Mouse (Mus musculus) neural tube, embryonic 13.5 days (tissue): ENCODE measurements around the gene Il6ra. TPM values are rescaled to one million over a fixed set of nuclear protein-coding genes. Genes with fewer than 3 reads are reported as not detected.

Experiments used
- ATAC-seq: fragments of 200-750 bp; cut with Nextera tagmentation; 2 replicates; pipeline ENCODE4 v1.8.0; 2017; ENCODE audit warnings: low read depth, mild to moderate bottlenecking, moderate TSS enrichment, moderate library complexity
- H3K27ac ChIP-seq: fragments of 300-500 bp; sonication (generic); replicated peaks from 2 replicates; pipeline ENCODE4 v1.5.1; 2015; ENCODE audit warnings: moderate library complexity, mild to moderate bottlenecking, inconsistent platforms
- H3K27me3 ChIP-seq: fragments of 300-500 bp; sonication (generic); 2 replicates; pipeline ENCODE4 v1.6.1; 2015; ENCODE audit warnings: mild to moderate bottlenecking, inconsistent platforms
- H3K36me3 ChIP-seq: fragments of 300-500 bp; sonication (generic); 2 replicates; pipeline ENCODE4 v1.6.1; 2015; ENCODE audit warnings: mild to moderate bottlenecking, inconsistent platforms
- H3K4me1 ChIP-seq: fragments of 300-500 bp; sonication (generic); replicated peaks from 2 replicates; pipeline ENCODE4 v1.6.1; 2015; ENCODE audit warnings: inconsistent platforms
- H3K4me2 ChIP-seq: fragments of 300-500 bp; sonication (generic); 2 replicates; pipeline ENCODE4 v1.6.1; 2015; ENCODE audit warnings: inconsistent platforms, mild to moderate bottlenecking, moderate library complexity
- H3K4me3 ChIP-seq: fragments of 300-500 bp; sonication (generic); 2 replicates; pipeline ENCODE4 v1.5.1; 2015; ENCODE audit warnings: mild to moderate bottlenecking, inconsistent platforms
- H3K9ac ChIP-seq: fragments of 300-500 bp; sonication (generic); 2 replicates; pipeline ENCODE4 v1.6.1; 2015; ENCODE audit warnings: moderate library complexity, mild to moderate bottlenecking, inconsistent platforms
- H3K9me3 ChIP-seq: fragments of 300-500 bp; sonication (generic); 2 replicates; pipeline ENCODE4 v1.6.1; 2016; ENCODE audit warnings: inconsistent platforms
- WGBS: fragments of 180-500 bp; shearing (Covaris S2); methylation state at CpG from one replicate; pipeline ENCODE4 v1.1.7; 2015; 5-methylcytosine and 5-hydroxymethylcytosine counted together
- polyA plus RNA-seq: library from polyadenylated mRNA; unstranded; fragments of >200 nt; fragmentation: Nextera tagmentation; extraction: Ambion mirVana; gene quantifications from 2 replicates; pipeline ENCODE4 v1.2.1, GENCODE M21; 2015

Gene Il6ra
- polyA plus RNA-seq, 1 experiment from 2014 or later = 0.96 TPM

DNA sequence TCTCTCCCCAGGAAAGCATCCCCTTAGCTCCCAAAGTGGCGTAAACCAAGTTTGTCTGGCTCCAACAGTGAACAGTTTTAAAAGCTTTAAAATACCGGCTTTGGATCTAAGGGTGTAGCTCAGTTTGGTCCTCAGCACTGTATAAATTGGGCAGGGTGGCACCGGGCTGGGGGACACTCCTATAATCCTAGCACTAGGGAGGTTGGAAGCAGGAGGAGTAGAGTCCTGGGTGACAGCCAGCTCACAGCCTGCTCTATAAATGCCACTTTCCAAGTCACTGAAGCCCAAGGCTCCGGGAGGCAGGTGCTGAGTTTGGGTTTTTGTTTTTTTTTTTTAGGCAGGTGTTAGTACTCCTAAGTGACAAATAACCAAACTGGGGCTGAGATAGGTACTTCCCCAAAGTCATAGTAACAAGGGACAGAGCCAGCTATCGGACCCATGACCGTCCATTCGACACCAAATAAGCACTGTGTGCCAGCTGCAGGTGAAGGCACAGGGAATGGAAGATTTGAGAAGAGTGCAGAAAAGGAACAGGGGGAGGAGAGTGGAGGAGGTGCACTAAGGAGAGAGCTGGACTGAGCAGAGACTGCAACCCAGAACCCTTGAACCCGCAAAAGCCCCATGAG, 30.3 kb downstream of the Il6ra start:
- WGBS = 81% methylated on average over 8 of the region's 8 CpGs
- Histone ChIP-seq H3K9ac (no peak overlapping the region), H3K9me3 (no peaks in the 10 kb centered on the region), H3K4me2 (no peak overlapping the region), H3K27ac (no peak overlapping the region), H3K36me3 (no peaks in the 10 kb centered on the region), H3K27me3 (no peaks in the 10 kb centered on the region), H3K4me1 (no peaks in the 10 kb centered on the region), H3K4me3 (no peak overlapping the region)
- no peak for ATAC-seq

DNA sequence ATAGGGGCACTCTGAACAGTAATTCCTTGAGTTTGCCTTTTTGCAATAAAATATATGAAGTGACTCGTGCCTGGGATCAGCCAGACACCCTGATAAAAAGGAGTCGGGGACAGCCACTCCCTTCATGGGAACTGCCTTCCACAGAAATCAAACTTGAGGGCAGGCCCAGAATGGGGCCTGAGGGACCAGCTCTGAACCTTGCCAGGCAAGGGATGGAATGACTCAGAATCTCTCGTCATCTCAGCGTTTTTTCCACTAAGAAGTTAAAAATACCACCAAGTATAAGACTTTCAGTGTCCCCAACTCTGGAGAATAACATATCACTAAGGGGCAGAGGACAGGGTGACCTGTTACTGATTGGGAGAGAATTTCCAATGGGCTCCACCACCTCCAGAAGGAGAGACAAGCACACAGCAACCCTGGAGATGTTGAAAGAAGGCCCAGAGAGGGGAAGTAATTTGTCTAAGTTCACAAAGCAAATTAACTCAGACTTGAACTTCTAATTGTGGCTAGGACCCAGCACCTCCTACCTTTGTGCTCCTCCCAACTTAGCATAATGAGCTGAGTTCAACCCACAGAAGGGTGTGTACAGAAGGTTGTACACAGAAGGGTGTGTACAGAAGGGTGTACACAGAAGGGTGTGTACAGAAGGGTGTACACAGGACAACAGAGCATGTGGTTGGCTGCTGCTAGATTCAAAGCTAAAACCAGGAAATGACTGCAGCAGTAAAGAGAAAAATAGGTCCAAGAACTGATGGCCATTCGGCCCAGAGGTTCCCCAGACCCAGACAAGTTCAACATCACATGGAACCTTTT, 32.8 kb downstream of the Il6ra start:
- no peaks in the 10 kb centered on the region for H3K4me1 ChIP-seq
- H3K9ac ChIP-seq = no peak overlapping the region
- 82% methylated on average over 5 of the region's 5 CpGs for WGBS
- H3K9me3 ChIP-seq = no peaks in the 10 kb centered on the region
- no peak overlapping the region for H3K4me3 ChIP-seq
- H3K4me2 ChIP-seq = no peak overlapping the region
- no peak for ATAC-seq
- H3K27me3 ChIP-seq = no peaks in the 10 kb centered on the region
- no peak overlapping the region for H3K27ac ChIP-seq
- no peaks in the 10 kb centered on the region for H3K36me3 ChIP-seq

DNA sequence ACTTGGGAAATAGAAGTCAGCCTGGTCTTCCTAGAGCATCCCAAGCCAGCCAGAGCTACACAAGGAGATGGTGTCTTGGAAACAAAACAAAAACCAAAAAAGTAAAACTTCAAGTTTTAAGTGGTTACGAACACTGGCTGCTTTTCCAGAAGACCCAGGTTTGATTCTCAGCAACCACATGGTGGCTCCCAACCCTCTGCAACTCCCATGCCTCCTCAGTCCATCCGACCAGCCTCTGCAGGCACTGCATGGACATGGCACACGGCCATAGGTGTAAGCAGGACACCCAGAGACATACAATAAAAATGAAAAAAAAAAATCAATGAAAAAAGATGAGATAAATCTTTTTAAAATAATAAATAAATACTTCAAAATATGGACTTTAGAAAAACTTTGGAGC, 33.7 kb downstream of the Il6ra start:
- 70% methylated on average over 3 of the region's 3 CpGs for WGBS
- H3K36me3 ChIP-seq = no peaks in the 10 kb centered on the region
- no peak overlapping the region for H3K4me3 ChIP-seq
- no peak overlapping the region for H3K4me2 ChIP-seq
- no peaks in the 10 kb centered on the region for H3K9me3 ChIP-seq
- H3K27me3 ChIP-seq = no peaks in the 10 kb centered on the region
- ATAC-seq = no peak
- no peak overlapping the region for H3K27ac ChIP-seq
- no peaks in the 10 kb centered on the region for H3K4me1 ChIP-seq
- no peak overlapping the region for H3K9ac ChIP-seq

DNA sequence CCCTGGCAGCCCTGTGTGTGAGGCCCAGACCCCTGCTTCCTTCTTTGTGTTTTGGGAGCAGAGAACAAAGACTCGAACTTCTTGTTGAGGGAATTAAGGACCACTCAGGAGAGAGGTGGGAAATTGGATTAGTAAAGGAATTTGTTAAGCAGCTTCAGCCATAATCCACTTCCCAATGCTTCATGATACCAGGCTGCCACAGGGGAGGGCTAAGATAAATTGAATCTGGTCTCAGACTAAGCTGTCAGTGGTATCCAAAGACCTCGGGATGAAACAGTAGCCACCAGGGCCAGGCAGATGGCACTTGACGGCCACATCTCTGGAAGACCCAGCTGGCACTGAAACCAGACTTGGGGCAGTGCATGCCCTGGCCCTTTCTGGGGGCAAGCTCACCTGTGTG, 34.5 kb downstream of the Il6ra start:
- H3K4me1 ChIP-seq = no peaks in the 10 kb centered on the region
- 66% methylated on average over 3 of the region's 3 CpGs for WGBS
- no peak for ATAC-seq
- no peak overlapping the region for H3K27ac ChIP-seq
- no peaks in the 10 kb centered on the region for H3K9me3 ChIP-seq
- no peak overlapping the region for H3K9ac ChIP-seq
- H3K27me3 ChIP-seq = no peaks in the 10 kb centered on the region
- H3K4me3 ChIP-seq = no peak overlapping the region
- H3K36me3 ChIP-seq = no peaks in the 10 kb centered on the region
- H3K4me2 ChIP-seq = no peak overlapping the region

DNA sequence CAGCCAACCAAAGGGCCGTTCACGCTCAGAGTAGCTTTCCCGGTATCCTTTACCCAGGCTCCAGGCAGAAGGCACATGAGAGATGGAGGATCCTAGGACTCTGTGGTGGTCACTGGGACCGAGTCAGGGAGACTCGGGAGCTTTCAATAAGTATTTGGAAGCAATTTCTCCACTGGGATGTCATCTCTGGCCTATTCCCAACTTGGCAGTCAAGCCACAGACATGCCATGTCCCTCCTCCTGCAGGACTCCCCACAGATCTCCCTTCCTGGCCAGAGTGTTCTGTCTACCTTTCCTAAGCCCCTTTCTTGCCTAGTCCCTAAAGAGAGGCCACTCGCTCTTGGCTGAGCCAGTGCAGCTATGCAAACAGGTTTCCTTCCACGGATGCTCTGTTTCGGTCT, 35.9 kb downstream of the Il6ra start:
- Histone ChIP-seq H3K4me3 (no peak overlapping the region), H3K4me2 (no peak overlapping the region), H3K4me1 (no peaks in the 10 kb centered on the region), H3K27me3 (no peaks in the 10 kb centered on the region), H3K27ac (no peak overlapping the region), H3K9ac (no peak overlapping the region), H3K36me3 (no peaks in the 10 kb centered on the region), H3K9me3 (no peaks in the 10 kb centered on the region)
- no peak for ATAC-seq
- 85% methylated on average over 8 of the region's 8 CpGs for WGBS

DNA sequence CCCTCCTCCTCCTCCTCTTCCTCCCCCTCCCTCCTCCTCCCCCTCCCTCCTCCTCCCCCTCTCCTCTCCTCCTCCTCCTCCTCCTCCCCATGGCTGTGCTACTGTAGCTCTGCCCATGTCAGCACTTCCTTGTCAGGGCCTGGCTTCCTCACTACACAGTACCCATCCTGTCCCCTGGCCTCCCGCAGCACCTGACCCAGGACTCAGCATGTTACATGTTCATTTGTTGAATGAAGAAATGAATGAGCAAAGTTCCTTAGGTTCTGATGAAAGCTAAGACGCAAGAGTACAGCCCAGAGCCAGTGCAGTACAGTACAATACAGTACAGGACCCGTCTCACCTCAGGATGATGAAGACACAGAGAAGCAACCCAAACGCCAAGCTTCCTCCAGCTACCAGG, 36.5 kb downstream of the Il6ra start:
- H3K9me3 ChIP-seq = no peaks in the 10 kb centered on the region
- WGBS = 82% methylated on average over 4 of the region's 4 CpGs
- no peak overlapping the region for H3K4me2 ChIP-seq
- H3K4me1 ChIP-seq = no peaks in the 10 kb centered on the region
- ATAC-seq = no peak
- no peak overlapping the region for H3K9ac ChIP-seq
- no peak overlapping the region for H3K27ac ChIP-seq
- no peaks in the 10 kb centered on the region for H3K27me3 ChIP-seq
- H3K36me3 ChIP-seq = no peaks in the 10 kb centered on the region
- H3K4me3 ChIP-seq = no peak overlapping the region

DNA sequence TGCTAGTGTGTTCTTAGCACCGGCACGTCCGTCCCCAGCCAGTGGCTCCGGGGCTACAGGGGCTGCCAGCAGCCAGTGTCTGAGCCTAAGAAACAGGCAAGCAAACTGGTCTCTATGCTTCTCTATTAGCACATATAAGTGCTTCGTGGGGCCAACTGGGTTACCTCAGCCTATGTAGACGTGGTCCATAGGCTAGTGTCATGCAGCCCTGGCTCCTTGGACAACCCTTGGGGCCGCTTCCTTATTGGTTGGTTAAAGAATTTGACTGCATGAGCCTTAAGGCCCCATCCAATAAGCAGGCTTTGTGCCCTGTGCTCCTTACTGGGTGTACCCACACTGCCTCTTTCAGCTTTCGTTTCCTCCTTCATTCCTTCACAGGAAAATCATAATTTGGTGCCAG, 37.2 kb downstream of the Il6ra start:
- Histone ChIP-seq H3K4me2 (no peak overlapping the region), H3K4me1 (peaks cover 3% of the 10 kb centered on the region; the same call in 1 of the 2 replicates), H3K9ac (no peak overlapping the region), H3K27ac (no peak overlapping the region), H3K9me3 (no peaks in the 10 kb centered on the region), H3K36me3 (no peaks in the 10 kb centered on the region), H3K4me3 (no peak overlapping the region), H3K27me3 (no peaks in the 10 kb centered on the region)
- 75% methylated on average over 8 of the region's 8 CpGs for WGBS
- ATAC-seq = no peak

DNA sequence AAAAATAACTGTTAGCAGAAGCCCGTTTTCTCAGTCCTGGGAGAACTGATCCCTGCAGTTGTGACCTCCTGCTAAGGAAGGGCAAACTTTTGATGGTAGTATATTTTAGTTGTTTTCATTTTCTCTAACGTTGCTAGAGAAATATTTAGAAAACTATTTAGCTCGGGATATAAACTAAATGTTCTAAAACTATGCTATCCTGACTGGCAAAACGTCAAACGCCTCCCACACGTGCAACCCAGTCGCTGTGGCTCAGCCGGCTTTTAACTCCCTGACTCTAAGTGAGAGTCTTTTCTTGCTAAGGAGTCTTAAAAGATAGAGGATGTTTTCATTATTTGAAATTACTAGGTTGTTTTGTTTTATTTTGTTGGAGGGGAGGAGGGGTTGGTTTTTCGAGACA, 38.0 kb downstream of the Il6ra start:
- Histone ChIP-seq H3K4me1 (peaks cover 8% of the 10 kb centered on the region; the same call in 1 of the 2 replicates), H3K27me3 (no peaks in the 10 kb centered on the region), H3K4me3 (no peak overlapping the region), H3K4me2 (no peak overlapping the region), H3K36me3 (no peaks in the 10 kb centered on the region), H3K9me3 (no peaks in the 10 kb centered on the region), H3K27ac (no peak overlapping the region), H3K9ac (no peak overlapping the region)
- WGBS = 91% methylated on average over 9 of the region's 9 CpGs
- ATAC-seq = no peak

DNA sequence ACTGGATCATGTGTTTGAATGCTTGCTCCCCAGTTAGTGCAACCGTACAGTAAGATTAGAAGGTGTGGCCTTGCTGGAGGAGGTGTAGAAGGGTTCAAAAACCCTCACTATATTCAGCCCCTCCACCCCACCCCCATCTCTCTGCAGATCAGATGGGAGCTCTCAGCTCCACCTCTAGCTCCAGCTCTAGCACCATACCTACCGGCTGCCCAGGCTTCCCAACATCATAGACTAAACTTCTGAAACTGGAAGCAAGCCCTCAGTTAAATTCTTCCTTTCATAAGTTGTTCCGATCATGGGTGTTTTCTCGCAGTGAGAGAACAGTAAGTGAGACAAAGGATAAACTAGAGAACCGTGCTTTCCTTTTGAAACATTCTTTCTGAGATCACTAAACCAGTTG, 38.9 kb downstream of the Il6ra start:
- no peaks in the 10 kb centered on the region for H3K9me3 ChIP-seq
- H3K9ac ChIP-seq = no peak overlapping the region
- no peaks in the 10 kb centered on the region for H3K36me3 ChIP-seq
- ATAC-seq = no peak
- no peak overlapping the region for H3K4me3 ChIP-seq
- peaks cover 11% of the 10 kb centered on the region; the same call in 1 of the 2 replicates for H3K4me1 ChIP-seq
- H3K4me2 ChIP-seq = no peak overlapping the region
- WGBS = 90% methylated on average over 5 of the region's 5 CpGs
- H3K27me3 ChIP-seq = no peaks in the 10 kb centered on the region
- H3K27ac ChIP-seq = no peak overlapping the region

DNA sequence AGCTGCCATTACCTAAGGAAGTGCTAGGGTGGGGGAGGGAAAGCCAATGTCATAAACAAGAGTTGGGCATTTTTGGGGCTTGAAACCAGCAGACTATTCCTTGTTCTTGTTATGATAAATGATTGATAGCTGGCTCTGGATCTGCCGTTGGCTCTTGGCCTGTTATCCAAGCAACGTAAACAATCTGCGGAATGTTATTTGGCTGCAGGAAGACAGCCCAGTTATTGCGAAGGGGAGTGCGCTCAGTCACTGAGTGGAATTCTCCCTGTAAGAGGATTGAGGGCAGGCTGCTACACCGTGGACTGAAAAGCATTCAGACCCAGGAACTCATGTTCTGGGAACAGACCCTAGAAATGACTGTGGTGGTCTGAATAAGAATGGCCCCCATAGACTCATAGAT, 40.3 kb downstream of the Il6ra start:
- ATAC-seq = no peak
- H3K4me2 ChIP-seq = no peak overlapping the region
- no peaks in the 10 kb centered on the region for H3K27me3 ChIP-seq
- H3K9me3 ChIP-seq = no peaks in the 10 kb centered on the region
- no peak overlapping the region for H3K27ac ChIP-seq
- H3K4me3 ChIP-seq = no peak overlapping the region
- WGBS = 86% methylated on average over 6 of the region's 6 CpGs
- H3K36me3 ChIP-seq = no peaks in the 10 kb centered on the region
- no peak overlapping the region for H3K9ac ChIP-seq
- peaks cover 23% of the 10 kb centered on the region for H3K4me1 ChIP-seq

DNA sequence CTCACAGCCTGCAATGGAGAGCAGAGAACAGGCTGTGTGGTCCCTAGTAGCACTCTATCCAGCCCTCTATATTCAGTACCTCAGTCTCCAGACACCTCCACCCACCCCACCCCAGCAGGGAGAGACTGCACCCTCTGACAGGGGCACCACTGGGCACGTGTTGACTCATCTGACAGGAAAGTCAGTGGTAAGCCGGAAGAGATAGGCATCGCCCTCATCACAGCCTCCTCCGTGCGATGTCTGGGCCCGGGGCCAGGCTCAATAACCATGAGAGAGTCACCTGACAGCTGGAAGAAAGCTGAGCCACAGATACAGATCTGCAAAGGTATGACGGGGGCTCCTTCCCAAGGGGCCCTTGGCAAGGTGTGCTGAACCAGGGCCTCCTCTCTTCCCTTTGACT, 40.8 kb downstream of the Il6ra start:
- 87% methylated on average over 7 of the region's 7 CpGs for WGBS
- no peaks in the 10 kb centered on the region for H3K27me3 ChIP-seq
- H3K27ac ChIP-seq = no peak overlapping the region
- H3K4me2 ChIP-seq = no peak overlapping the region
- H3K36me3 ChIP-seq = no peaks in the 10 kb centered on the region
- ATAC-seq = no peak
- no peak overlapping the region for H3K9ac ChIP-seq
- H3K9me3 ChIP-seq = no peaks in the 10 kb centered on the region
- peaks cover 27% of the 10 kb centered on the region for H3K4me1 ChIP-seq
- H3K4me3 ChIP-seq = no peak overlapping the region

DNA sequence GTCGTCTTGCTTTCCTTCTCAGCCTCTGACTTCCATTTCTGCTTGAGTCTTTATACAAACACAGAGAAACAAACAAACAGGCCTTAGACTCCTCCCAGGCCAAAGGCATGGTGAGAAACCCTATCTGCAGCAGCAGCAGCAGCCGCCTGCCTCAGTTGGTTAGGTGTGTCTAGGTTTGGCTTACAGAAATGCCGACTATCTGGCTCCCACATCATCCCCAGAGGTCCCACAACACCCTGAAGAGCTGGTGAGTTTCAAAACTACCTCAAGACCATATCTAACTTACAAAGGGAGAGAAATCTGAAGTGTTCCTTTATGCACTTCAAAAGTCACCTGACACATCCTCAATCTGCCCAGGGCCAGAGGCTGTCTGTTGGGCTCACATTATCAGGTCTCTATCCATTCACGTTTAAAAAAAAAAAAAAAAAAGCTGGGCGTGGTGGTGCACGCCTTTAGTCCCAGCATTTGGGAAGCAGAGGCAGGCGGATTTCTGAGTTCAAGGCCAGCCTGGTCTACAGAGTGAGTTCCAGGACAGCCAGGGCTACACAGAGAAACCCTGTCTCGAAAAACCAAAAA, 41.6 kb downstream of the Il6ra start:
- Histone ChIP-seq H3K9ac (no peak overlapping the region), H3K4me2 (no peak overlapping the region), H3K9me3 (no peaks in the 10 kb centered on the region), H3K4me1 (peaks cover 27% of the 10 kb centered on the region), H3K36me3 (no peaks in the 10 kb centered on the region), H3K4me3 (no peak overlapping the region), H3K27ac (no peak overlapping the region), H3K27me3 (no peaks in the 10 kb centered on the region)
- ATAC-seq = no peak
- whole genome bisulfite sequencing = 79% methylated on average over 8 of the region's 8 CpGs
